Mouse (Mus musculus) G1E-ER4 (cell line): Measurements from ENCODE around the gene Ganab. TPM values are rescaled to one million over a fixed set of nuclear protein-coding genes. Genes with fewer than 3 reads are reported as not detected.

Experiments used
- GATA1 ChIP-seq: IDR thresholded peaks from one replicate; pipeline ENCODE4 v1.8.0; 2012; ENCODE audit warnings: low read length, inconsistent platforms
- polyA plus RNA-seq: library from polyadenylated mRNA; stranded (reverse); fragments of >175 nt; gene quantifications from 2 replicates; pipeline ENCODE4 v1.2.3, GENCODE M21; 2012

The Ganab gene
- polyA plus RNA-seq, result 45.9 and 48.4 TPM in 2 replicates

DNA sequence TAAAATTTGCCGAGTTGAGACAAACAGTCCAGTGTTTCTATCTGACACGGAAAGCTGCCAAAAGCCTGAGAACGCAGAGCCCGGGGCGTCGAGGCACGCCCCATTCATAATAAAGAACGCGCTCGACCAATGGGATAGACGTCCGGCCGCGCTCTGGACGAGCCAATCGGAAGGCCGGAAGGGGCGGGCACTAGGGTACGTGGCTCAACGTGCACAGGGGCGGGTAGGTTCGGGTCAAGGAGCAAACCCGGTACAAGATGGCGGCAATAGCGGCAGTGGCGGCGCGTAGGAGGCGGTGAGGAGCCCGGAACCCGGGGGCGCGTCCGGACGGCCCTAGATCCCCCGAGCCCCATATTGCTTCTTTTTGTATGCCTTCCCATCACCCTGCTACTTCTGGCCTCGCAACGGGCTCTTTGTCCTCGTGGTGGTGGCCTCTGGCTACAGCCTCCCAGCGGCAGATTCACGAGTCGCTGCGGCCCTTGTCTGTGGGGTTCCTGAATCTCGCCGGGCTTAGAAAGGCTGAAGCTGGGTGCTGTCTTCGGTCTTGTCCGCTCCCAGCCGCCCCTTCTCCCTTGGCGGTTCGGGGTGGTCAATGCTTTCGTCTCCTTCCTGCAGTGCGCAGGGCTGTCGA is at the start of gene Ganab:
TSS of gene Ganab (plus strand) at position 207 of the 631 bp plus-strand sequence.
- no peak for TF ChIP-seq GATA1

DNA sequence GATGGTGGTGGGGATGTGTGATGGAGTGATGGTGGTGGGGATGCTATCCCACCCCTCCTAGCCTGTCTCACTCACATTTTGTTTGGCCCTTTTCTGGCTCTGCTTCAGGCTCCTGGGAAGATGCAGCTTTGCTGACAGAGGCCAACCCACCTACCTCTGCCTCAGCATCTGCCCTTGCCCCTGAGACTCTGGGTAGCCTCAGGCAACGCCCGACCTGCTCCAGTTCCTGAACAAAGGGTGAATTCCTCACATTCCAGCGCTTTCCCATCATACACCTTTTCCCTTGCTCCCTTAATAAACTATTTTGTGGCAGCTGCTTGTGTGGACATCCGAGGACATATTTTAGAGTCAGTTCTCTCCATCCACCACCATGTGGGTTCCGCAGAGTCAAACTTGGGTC is 49.5 kb upstream of the Ganab start:
- no peak for TF ChIP-seq GATA1

- TF ChIP-seq GATA1, result no peak
Observed at GRCm38 (mm10) chr19:8850402-8850901, 47.4 kb upstream of the Ganab start, which contains the start of gene Lrrn4cl. Lrrn4cl (plus strand) TSS chr19:8850768.

DNA sequence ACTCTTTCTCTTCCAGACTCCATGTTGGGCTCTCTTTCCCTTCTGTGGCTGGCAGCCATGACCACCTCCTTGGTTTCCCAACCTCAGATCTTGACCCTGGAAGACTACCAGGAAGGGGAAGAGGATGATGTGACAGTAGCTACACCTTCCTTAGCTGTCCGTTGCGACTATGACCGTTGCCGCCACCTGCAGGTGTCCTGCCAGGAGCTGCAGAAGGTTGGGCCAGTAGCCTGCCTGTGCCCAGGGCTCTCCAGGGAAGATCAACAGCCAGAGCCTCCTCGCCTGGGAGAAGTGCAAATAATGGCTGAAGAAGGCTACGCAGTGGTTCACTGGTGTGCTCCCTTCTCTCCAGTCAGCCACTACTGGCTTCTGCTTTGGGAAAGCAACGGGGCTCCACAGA is 46.2 kb upstream of the Ganab start:
- TF ChIP-seq GATA1, result no peak

DNA sequence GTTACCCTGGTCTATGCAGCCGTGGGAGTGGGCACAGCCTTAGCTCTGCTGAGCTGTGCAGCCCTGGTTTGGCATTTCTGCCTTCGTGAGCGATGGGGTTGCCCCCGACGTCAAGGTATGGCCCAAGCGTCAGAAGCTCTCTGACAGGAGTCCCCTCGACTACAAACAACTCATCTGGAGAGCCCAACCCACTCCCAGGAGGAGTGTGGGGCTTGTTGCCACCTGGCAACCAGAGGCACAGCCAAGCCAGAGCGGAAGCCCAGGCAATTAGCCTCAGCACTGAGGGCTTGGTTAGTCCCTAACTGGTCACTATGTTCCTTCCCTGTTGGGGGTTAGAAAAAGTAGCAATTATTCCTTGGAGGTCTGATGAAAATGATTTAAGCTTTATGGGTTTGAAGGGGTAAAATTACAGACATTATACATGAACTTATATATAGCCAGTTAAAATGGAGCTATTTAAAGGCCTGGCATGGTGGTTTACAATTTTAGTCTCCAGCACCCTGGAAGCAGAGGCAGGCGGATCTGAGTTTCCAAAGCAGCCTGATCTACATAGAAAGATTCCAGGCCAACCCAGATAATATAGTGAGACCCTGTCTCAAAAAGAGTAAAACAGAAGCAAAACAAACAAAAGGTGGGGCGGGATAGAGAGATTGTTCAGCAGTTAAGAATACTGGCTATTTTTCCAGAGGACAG is 45.5 kb upstream of the Ganab start:
- no peak for TF ChIP-seq GATA1

- no peak for TF ChIP-seq GATA1
Observed at GRCm38 (mm10) chr19:8853117-8853516, 44.8 kb upstream of the Ganab start.

- TF ChIP-seq GATA1, result no peak
Observed at GRCm38 (mm10) chr19:8857689-8858088, 40.2 kb upstream of the Ganab start.

GRCm38 (mm10) chr19:8859018-8859417 is 38.9 kb upstream of the Ganab start:
- no peak for TF ChIP-seq GATA1

DNA sequence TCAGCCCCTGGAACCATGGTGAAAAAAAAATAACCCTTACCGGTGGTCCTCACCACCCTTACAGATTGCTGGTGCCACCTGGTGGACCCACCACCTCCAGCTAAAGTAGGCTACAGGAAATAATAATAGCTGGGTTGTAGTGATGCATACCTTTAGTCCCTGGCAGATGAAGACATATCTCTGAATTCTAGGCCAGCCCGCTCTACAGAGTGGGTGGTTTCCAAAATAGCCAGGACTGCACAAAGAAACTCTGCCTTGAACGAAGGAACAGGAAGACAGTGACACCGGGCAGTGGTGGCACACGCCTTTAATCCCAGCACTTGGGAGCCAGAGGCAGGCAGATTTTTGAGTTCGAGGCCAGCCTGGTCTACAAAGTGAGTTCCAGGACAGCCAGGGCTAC is 33.6 kb upstream of the Ganab start:
- no peak for TF ChIP-seq GATA1

- no peak for TF ChIP-seq GATA1
Observed at GRCm38 (mm10) chr19:8870838-8871237, 27.0 kb upstream of the Ganab start.

GRCm38 (mm10) chr19:8871267-8872186 is 26.3 kb upstream of the Ganab start, which contains the start of gene Ubxn1:
Ubxn1 (plus strand) TSS chr19:8871496.
- TF ChIP-seq GATA1, result no peak

- no peak for TF ChIP-seq GATA1
Observed at GRCm38 (mm10) chr19:8872266-8872840, 25.5 kb upstream of the Ganab start.

DNA sequence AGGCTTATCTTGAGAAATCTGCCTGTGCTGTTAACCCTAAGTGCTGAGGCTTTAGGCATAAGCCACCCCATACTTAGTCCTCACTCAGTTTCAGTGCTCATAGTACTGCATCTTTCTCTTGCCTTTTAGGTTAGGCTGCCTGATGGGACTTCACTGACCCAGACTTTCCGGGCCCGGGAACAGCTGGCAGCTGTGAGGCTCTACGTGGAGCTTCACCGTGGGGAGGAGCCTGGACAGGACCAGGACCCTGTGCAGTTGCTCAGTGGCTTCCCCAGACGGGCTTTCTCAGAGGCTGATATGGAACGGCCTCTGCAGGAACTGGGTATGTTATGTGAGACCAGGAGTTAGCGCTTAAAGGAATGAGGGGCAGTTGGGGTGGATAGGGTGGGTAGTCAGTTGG is 22.8 kb upstream of the Ganab start:
- TF ChIP-seq GATA1, result no peak

DNA sequence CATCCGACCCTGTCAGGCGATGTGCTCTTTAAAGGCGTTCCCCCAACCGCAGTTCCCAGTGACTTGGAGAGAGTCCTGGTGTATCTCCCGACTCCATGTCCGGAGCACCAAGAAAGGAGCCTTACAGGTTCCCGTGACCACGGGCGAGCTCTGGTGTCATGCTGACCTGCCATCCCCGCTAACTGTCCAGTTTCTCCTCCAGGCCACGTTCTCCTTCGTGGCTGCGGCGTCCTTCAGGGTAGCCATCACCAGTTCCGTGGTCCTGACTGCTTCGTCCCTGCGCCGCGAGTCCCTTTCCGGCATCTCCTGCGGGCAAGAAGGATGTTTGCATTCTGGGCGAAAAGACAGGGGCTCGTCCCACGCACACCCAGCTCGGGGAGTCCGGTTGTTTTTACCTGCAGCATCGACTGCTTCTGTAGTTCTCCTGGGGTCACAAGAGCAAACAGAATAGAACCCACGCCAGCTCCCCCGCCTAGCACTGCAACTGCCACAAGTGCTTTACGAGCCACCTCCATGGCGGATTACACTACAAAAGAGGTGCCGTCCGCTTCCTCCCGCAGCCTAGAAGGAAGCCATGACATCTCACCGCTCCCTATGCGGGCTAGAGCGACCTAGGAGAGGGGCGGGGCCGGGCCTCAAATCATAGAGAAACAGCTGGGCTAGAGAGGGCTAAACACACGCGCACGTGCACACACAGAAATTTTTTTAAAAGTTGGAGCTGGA is 17.4 kb upstream of the Ganab start, which contains the start of gene Uqcc3:
TSS of gene Uqcc3 (minus strand) at position 613 of the 723 bp plus-strand sequence.
- no peak for TF ChIP-seq GATA1

- TF ChIP-seq GATA1, result no peak
Observed at GRCm38 (mm10) chr19:8881034-8881392, 16.9 kb upstream of the Ganab start.
